Mouse (Mus musculus): ENCODE measurements around the gene Slitrk5.
"Not testable (repeated sequence)": the region's sequence is repeated elsewhere in the genome, so short reads cannot be mapped to it uniquely, and the experiment has no call there.

Slitrk5 gene

DNA sequence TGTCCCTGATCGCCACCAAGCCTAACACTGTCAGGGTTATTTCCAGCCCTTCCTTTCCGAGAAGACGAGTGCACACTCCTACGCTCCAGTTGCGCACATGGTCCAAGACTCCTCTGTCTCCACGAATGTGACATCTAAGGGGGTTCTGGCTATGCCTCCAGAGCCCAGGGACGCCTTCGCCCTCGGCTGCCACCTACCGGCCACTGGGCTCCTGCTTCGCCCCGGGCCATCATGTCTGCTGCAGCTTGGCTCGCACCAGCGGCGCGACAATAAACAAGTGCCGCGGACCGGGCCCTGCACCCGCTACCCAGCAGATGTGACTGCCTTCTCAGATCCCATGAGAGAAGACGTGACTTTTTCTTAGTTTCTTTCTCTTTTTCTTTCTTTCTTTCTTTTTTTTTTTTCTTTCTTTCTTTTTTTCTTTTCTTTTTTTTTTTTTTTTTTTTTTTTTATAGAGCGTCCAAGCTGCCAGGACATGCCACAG lies at the start of gene Slitrk5:
Gene Slitrk5 (plus strand): TSS at position 434 of the 484 bp plus-strand sequence.
- peak; percentile 72 to 76 for DNase-seq

DNA sequence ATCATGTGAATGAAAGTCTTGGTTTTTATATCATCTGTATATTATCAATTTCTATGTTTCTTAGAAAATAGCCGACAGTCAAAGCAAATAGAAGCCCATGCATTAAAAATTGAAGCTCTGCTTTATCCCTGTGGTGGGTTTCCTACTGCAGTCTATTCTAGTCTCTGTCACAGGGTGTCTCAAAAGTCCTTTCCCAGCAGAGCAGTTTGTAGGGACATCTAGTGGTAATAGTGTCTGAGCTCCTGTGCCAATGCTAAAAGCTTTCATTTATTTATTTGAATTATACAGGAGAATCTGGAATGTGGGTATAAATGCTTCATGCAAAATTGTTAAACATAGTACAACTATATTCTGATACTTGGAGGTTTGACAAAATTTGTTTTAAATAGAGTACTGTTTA lies 2.0 kb upstream of the Slitrk5 start:
- DNase-seq, result no peak

GRCm38 (mm10) chr14:111675211-111676165 lies 591 bp downstream of the Slitrk5 start:
- DNase-seq, result no peak

- DNase-seq, result no peak
Measured at GRCm38 (mm10) chr14:111676166-111676581, 1.3 kb downstream of the Slitrk5 start.

GRCm38 (mm10) chr14:111676851-111677291 lies 2.0 kb downstream of the Slitrk5 start:
- no peak for DNase-seq

DNA sequence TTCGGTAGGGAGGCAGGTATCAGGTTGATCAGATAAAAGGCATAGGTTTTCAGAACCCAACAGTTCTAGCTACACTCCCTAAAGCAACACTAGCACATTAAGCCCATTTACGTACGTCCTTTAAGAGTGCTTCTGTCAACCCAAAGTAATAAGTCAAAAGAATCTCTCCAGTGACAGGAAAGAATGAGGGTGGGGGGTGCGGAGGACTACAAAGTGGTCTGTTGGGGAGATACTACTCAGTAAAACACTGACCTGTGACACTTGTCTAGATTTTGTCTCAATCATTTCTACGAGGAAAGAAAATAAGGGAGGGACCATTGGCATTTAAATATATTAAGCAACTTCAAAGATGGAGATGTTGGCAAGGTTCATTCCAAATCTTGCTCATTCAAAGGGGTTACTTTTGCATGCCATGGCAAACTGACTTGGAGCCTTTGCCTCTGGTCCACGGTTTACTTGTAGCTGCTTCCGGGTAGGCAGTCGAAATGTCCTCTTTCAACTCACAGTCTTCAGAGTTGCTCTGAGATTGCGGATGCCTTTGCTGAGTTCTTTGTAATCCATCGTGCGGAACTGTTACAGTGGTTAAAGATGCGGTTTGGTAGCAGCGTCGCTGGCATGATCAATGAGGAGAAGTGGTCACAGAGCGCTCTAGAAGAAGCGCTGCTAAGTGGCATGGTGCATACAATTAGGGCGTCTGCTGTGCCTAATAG lies 2.6 kb downstream of the Slitrk5 start:
- no peak for DNase-seq

GRCm38 (mm10) chr14:111680271-111680670 lies 5.4 kb downstream of the Slitrk5 start:
- no peak for DNase-seq

GRCm38 (mm10) chr14:111681092-111681708 lies 6.3 kb downstream of the Slitrk5 start:
- DNase-seq, result no peak

- no peak for DNase-seq
Measured at GRCm38 (mm10) chr14:111681773-111682172, 6.9 kb downstream of the Slitrk5 start.

GRCm38 (mm10) chr14:111683543-111683942 lies 8.6 kb downstream of the Slitrk5 start:
- DNase-seq, result no peak

DNA sequence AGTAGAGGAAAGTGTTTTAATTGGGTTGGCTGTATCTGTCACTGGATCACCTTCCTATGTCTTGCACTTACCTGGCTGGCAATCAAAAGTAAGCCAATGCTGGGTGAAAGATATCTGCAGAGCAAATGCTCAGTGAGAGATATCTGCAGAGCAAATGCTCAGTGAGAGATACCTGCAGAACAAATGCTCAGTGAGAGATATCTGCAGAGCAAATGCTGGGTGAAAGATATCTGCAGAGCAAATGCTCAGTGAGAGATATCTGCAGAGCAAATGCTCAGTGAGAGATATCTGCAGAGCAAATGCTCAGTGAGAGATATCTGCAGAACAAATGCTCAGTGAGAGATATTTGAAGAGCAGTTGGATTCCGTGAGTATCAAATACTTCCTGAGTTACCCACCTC lies 15.2 kb downstream of the Slitrk5 start:
- DNase-seq, result not testable (repeated sequence)

GRCm38 (mm10) chr14:111729833-111730232 lies 54.9 kb downstream of the Slitrk5 start:
- DNase-seq, result no peak
